Mouse (Mus musculus): ENCODE data around the gene Rab36.

Rab36 gene

DNA sequence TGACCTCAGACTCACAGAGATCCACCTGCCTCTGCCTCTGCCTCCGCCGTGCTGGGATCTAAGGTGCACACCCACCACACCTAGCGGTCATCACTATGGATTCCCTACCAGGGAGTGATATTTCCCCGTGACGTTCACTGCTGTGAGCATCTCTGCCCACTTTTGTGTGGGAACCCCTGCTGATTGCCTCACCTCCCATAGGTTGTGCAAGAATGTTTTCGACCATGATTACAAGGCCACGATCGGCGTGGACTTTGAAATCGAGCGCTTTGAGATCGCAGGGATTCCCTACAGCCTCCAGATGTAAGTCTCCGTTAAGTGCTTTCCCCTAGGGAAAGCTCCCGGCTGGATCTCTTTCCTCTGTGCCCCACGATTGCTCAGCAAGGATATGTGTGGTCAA, 9.0 kb downstream of the Rab36 start:
- DNase-seq = no peak

DNA sequence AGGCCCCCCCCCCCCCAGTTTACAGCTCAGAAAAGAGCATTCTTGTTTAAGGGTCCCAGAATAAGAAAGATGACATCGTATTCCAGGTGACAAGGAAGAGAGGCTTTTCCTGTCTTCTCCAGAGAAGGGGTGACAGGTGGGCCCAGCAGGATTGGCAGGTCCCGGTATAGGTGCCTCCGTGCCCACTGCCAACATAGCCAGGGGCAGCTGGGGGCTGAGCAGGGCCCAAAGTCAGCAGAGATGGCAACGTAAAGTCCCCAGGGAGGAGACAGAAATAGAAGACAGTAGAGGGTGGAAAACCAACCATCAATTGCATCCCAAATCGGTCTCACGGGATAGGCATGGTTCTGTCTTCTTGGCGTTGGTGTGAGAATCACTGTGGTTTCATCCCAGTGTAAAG, 11.9 kb downstream of the Rab36 start:
- DNase-seq = no peak

DNA sequence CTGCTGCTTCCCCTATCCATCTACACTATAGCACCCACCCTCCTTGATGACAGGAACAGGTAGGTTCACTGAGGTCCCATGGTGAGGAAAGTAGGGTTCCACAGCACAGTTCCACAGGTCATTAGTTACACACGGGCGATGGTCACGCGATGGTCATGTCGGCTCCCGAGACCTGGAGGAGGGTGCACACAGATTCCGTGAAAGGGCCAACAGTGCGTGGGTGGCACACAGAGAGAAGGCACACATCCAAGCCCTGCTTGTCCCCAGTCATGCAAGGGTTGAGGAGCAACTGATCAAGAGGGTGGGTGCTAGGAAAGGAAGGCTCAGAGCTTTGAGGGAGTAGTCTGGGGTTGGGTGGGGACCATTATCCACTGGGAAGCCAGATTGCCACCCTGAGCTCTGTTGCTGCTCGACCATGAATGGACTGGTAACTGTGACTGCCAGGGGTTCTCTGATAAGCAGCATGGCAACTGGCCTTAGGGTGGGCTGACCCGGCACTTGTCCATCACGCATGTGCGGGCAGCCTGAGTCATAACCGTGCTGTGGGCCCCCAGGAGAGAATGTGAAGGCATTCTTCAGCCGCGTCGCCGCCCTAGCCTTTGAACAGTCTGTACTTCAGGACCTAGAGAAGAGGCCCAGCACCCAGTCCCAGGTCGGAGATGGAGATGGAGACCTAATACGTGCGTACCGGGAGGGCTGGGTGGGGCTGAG, 14.7 kb downstream of the Rab36 start:
- DNase-seq = no peak

DNA sequence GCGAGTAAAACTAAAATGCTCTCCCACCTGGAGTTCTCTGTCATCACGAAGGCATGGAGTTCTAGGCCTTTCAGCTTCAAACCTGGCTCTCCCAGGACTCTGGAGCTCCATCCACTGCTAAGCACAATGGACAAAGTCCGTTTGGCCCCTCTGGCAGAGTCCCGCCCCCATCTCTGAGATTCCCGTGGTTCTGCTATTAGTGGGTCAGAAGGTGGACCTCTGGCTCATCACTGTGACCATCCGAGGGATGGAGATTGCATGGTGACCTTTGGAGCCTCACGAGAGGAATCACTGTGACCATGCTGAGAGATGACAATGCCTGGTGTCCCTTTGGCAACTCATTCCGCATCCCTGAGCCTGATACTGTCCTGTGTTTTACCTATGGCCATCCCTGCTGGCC, 16.0 kb downstream of the Rab36 start:
- DNase-seq = peak; percentile 81

DNA sequence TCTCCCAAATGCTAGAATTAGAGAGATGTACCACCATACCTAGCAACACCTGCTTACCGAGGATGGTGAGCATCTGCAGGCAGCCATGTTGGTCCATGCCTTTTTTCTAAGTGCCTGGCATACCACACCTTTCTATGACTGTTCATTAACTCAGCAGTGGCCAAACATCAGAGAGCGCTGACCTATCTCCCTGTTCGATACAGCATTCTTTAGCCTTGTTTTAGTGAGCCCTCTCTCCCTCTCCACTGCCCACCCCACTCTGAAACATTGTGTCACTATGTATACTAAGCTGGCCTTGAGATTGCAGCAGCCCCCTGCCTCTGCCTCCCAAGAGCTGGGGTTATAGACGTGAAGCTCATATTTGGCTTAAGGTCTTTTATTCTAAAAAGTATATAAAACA, 16.8 kb downstream of the Rab36 start:
- peak; percentile 62 for DNase-seq

DNA sequence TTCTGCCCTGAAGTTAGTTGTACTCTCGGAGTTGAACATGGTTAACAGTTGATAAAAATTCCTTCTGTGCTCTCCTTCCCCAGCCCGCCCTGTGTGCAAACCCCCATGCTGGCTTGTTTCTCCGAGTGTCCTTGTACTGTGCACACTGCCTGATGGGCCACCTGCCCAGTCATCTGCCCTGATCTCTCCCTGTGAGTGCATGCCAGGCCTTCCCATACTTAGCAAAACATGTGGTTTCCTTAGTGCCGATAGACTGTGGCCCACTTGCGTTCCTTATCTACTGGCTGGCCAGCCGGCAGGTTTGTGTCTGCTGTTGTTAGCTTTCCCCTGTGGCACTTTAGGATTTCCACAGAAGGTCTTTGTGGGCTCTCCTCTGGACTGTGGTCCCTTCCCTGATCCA, 17.3 kb downstream of the Rab36 start:
- no peak for DNase-seq

DNA sequence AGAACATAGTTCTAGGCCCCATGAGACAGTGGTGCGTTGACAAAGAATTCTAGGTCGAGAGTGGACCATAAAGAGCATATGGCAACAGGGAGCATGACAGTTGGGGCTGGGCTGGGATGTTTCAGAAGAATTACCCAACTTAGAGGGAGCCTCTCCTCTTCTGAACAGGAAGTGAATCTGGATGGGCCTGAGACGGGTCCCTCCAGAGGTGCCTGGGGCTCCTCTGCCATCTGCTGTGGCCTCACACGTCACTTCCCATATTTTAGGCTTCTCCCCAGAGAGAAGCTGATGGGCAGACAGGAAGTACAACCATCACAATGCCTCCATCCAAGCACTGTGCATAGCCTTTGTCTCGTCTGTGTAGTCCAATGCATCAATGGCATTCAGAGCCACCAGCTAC, 18.8 kb downstream of the Rab36 start:
- no peak for DNase-seq

DNA sequence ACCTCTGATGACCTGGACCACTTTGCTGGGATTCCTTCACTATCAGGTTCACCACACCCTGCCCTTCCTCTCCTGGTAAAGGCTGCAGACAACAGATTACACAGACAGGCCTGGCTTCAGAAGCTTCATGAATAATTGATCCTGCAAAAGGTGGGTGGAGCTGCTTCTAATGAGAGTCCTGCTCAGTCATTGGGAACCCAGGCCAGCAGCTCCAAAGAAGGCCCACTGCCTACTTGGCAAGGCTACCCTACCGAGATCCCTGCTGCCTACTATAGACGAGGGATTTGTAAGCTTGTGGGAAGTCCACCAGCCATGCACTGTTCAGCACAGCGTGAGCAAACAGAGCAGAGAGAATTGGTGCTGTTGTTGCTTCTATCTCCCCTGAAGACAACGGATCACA, 19.4 kb downstream of the Rab36 start:
- peak; percentile 62 for DNase-seq

DNA sequence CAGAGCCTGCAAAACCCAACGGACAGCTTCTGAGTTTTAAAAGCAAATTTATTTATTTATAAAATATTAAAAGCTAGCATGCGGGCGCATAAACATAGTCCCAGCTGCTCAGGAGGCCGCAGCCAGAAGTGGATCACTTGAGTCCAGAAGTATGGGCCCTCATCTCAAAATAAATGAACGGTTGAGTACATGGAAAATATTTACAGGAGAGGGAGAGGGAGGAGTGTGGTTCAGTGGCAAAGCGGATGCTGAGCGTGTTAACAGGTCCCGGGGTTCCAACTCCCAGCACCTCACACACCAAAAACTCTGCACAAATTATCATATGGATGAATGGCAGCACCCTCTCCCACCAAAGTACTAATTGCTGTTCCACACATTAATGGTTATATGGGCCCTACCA, 21.5 kb downstream of the Rab36 start:
- no peak for DNase-seq

DNA sequence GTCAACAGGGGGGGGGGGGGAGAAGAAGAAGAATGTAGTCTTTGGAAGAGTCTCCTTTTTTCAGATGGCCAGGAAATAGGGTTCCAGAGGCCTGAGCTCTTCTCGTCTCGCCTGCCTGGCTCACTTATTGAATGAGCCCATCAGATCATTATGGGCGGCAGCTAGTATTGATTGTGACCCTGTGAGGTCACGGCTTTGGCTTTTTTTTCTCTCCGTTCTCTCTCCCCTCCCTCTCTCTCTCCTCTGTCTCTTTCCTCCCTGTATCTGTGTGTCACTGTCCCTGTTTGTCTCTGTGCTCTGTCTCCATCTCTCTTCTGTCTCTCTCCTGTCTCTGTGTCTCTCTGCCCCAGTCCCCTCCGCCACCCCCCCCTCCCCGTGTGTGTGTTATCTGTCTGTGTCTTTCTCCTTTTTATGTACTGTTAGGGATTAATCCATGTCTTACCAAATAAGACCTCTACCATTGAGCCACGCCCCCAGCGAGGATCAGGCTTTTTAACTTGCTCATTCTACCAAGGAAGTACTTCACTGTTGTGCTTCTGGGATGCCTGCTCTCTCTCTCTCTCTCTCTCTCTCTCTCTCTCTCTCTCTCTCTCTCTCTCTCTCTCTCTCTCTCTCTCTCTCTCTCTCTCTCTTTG, 22.0 kb downstream of the Rab36 start:
- DNase-seq = no peak

DNA sequence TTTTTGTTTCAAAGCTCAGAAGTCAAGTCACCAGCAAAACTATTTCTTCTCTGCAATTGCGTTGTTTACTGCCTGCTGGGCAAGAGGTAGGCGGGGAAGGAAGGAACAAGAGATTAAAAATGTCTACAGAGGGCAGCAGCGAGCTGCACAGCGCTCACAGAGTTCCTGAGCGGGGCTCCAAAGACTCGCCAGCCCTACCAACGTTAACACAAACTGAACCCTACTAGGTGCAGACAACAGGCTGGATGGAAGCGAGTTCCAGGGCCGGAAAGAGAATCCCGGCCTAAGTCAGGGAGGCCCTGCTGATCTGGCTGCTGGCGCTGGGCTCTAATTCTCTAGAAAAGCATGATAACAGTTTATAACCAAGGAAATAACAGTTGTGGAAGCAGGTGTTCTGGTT, 22.5 kb downstream of the Rab36 start:
- peak; percentile 86 for DNase-seq

DNA sequence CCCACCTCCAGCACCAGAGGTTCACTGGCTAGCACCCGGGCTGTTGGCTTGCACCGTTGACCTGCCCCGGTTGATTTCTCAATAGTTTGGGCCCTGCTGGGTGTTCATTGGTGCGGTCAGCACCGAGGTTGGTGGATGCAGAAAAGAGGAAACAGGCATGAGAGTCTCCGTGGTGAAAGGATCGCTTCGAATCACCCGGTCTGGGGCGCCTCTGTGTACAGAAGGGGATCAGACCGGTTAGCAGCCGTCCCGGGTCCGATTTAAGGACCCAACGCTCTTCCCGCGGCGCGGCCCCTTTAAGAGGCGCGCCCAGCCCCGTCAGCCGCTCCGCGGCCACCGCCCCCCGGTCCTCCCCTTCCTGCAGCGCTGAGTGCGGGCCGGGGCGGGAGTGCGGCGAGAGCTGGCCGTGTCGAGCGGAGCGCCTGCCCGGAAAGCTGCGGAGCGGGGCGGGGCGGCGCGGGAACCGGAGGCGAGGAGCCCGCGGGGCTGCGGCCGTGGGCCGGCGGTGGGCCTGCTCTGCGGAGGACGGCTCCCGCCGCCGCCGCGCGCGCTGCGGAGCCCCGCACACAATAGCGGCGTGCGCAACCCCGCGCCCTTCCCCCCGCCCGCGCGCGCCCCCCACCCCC, 23.5 kb downstream of the Rab36 start, which contains the start of gene Bcr:
Gene Bcr (plus strand): TSS at position 376 of the 626 bp plus-strand sequence.
- DNase-seq = peak; percentile 74

DNA sequence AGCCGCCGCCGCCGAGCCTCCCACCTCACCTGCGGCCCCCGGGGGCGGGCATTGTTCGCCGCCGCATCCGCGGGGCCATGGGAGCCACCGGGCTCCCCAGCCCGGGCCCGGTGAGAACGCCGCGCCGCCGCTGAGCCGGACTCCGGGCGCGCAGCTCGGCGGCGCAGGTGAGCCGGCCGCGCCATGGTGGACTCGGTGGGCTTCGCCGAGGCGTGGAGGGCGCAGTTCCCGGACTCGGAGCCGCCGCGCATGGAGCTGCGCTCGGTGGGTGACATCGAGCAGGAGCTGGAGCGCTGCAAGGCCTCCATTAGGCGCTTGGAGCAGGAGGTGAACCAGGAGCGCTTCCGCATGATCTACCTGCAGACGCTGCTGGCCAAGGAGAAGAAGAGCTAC, 24.0 kb downstream of the Rab36 start:
- DNase-seq = no peak

DNA sequence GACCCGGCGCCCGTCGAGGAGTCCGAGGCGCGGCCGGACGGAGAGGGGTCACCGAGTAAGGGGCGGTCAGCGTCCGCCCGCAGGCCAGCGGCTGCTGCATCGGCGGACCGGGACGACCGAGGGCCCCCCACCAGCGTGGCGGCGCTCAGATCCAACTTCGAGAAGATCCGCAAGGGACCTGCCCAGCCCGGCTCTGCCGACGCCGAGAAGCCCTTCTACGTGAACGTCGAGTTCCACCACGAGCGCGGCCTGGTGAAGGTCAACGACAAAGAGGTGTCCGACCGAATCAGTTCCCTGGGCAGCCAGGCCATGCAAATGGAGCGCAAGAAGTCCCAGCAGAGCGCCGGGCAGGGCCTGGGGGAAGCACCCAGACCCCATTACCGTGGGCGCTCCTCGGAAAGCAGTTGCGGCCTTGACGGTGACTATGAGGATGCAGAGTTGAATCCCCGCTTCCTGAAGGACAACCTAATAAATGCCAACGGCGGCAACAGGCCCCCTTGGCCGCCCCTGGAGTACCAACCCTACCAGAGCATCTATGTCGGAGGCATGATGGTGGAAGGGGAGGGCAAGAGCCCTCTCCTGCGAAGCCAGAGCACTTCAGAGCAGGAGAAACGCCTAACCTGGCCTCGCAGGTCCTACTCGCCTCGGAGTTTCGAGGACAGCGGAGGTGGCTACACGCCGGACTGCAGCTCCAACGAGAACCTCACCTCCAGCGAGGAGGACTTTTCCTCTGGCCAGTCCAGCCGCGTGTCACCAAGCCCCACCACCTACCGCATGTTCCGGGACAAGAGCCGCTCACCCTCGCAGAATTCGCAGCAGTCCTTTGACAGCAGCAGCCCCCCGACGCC, 24.7 kb downstream of the Rab36 start:
- peak; percentile 44 for DNase-seq

DNA sequence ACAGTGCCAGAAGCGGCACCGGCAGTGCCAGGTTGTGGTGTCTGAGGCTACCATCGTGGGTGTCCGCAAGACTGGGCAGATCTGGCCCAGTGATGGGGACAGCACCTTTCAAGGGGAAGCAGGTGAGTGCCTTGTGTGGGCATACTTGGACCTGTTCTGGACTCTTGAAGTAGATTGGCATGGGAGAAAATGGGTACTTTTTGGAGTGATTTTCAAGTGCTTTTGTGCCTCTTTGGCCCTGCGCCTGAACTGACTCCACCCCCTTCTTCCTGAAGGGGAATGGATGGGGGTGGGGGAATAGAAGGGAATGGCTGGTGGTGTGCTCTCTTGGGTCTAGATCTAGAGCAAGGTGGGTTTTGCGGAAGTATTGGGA, 25.3 kb downstream of the Rab36 start:
- peak; percentile 40 for DNase-seq

DNA sequence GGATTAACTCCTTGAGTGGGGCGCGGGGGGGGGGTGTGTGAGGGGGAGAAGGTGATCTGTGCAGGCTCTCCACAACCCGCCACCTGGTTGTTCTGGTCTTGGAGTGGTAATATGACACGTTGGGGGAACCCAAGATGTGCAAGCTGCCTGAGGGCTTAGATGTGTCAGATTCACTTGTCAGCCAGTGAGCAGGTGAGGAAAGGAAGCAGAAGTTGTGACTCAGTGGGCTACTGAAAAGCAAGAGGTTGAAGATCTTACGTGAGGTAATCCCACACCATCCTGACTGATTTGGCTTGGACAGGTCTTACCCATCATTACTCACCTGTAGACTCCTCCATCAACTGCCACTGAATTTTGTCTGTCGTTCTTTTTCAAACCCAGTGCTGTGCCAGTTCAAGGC, 25.8 kb downstream of the Rab36 start:
- DNase-seq = no peak

DNA sequence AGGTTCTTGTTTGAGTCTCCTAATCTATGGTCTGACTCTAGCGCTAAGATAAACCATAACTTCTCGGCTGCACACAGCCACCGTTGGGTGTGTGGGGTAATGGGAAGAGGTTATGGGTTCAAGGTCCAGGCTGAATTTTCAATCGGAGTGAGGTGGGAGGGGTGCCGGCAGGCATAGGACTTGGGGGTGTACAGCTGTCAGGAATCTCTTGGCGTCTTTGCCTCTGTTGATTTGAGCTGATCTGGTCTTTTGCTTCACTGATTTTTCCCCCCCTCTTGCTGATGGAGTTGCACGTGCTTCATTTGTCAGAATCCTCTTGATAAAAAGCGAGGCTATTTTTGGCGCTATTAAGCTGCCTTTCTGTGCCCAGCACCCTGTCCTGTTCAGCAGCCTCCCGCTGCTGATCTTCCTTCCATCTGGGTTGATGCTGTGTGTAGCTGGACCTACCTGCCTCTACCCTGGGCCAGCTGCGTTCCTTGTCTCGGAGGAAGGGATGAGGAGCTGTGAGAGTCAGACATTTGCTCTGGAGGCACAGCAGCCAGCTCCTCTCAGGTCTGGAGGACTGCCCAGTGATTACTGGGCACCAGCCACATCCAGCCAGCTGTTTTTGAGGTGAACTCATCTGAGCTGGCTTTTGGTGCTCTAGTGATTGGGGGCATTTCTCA, 26.6 kb downstream of the Rab36 start:
- DNase-seq = peak; percentile 45

DNA sequence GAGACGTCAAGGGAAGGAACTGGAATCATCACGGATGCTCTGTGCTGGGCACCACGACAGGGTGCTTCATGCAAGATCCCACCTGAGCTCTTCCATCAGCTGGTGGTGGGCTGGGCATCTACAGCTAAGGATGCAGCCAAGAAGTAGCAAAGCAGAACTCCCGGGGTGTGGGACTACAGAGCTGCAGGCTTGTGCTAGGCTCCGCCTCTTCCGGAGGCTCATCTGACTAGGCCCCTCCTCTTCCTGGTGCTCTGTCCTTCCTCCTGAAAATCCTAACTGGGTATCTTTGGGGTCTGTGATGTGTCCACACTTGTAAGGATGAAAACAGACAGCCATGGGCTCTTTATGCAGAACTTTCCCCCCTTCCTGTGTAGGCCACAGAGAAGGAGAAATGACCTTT, 28.8 kb downstream of the Rab36 start:
- no peak for DNase-seq

DNA sequence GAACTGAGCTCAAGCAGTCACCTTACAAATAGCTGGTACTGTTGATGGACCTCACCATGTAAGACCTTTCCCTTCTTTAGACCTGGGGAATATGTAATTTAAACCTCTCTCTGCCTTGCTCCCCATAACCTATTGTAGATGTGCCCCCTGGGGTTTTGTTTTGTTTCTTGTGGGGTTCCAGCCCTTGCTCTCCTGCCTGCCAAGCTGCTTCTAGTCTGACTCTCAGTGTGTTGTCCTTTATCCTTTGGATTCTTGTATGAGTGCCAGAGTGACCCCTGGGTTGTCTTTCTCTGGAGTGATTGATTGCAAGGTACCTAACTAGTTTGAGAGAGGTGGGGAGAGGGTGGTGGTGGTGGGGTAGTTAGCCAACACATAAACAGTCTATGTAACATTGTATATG, 30.6 kb downstream of the Rab36 start:
- peak; percentile 59 for DNase-seq

DNA sequence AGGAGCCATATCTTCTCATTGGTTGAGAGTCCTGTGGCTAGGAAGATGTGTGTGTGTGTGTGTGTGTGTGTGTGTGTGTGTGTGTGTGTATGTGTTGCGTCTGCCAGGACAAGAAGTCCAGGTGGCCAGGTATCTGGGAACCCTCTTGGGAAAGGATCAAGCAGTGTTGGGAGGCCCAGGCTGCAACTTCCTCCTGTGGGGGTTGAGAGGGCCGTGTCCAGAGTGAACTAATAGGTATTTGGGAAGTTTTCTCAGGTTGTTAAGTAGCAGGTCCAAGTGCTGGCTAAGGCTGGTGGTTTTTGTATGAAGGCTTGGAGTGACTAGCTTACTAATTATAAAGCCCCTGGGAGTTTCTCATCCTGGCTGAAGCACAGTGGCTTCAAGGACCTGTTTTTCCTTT, 31.2 kb downstream of the Rab36 start:
- no peak for DNase-seq

DNA sequence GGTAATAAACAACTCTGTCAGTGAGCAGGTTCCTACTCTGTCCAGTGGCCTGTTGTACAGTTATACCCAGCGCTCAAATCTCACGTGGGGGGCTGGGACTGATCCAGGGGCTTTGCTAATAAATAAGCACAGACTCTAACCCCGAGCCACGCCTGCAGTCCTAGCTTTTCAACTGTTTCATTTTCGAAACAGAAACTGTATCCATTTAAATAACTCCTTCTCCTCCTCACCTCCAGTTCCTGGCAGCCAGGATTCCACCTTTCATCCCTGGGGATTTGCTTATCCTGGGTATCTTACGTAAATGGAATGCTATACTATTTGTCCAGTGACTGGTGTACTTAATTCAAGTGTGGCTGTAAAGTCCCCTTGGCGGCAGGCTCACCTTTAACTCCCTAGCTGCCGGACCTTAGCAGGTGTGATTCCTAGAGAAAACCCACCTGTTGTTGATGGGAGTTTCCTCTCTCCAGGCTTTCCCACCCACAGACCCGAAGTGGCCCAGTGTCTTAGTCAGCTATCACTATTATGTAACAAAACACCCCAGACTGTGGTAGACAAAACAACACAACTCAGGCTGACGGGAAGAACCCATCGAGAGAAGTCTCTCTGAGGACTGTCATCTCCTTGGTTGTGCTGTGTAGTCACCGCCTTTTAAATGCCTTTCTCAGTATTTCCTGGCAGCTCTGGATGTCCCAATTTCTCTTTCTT, 31.9 kb downstream of the Rab36 start:
- DNase-seq = peak; percentile 73

DNA sequence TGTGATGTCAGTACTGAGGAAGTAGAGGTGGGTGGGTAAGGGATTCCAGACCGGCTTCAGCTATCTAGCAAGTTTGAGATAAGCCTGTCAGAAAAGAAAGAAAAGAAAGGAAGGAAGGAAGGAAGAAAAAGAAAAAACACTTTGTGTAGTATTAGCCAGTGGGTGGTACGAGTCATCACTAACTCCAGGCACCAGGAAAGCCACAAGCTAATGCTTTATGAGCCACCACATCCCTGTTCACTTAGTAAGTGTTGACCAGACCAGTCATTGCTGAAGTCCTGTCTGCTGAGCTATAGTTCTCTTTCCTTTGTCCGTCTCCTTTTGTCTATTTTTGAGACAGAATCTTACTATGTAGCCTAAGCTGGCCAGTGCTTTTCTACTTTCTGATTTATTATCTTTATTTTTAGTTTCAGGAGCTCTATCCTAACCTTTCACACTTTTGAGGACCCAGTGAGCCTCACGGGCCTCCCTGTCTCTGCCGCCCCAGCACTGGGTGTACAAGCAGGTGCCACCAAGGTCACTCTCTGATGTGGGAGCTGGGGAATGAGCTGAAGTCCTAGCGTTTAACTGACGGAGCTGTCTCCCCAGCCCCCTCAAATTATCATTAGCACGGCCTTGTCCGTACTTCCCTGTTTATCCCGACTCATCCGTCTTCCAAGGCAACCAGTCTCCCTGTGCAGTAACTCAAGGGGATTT, 33.6 kb downstream of the Rab36 start:
- no peak for DNase-seq

Measured in kidney, adult 9 months (tissue).